Mouse (Mus musculus): ENCODE measurements at regions not wholly inside any gene's neighbourhood (a gene's known extent, or its start where the extent isn't known, plus 50 kb on each side); places are given as distances from the start of the nearest gene placed in this dataset.

DNA sequence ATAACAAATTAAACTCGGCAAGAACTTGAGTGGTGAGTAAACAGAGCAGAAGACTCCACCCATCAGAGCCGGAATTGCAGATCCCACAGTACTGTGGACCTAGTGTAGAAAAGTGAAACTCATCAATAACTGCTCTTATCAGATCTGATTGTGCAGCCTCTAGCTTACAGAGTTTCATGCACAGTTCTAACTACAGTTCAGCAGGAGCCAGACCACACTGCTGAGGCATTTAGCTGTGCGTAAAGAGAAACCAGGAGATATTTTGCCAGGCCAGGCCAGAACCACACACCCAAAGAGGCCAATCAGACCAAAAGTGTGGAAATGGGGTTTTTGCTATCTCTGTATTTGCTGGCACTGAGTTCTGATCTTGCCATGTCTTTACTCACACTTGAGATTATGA is 71.9 kb upstream of the Ptgfr start:
- H3K4me2 ChIP-seq (ENCODE audit: low read depth, low read length, severe bottlenecking): no peak overlapping the region
- no peaks in the 10 kb centered on the region for H3K4me1 ChIP-seq (replicated peaks; ENCODE audit: control insufficient read depth, insufficient read depth, low read length)
- no peaks in the 10 kb centered on the region for H3K36me3 ChIP-seq (ENCODE audit: control insufficient read depth, insufficient read depth, low read length)
- H3K9ac ChIP-seq (ENCODE audit: low read length): no peak overlapping the region
- WGBS: 76% methylated on average over 3 of the region's 3 CpGs
- H3K4me3 ChIP-seq (ENCODE audit: low read depth, low read length): no peak overlapping the region
- H3K9me3 ChIP-seq (ENCODE audit: control insufficient read depth, low read length): no peaks in the 10 kb centered on the region
- ATAC-seq (replicated peaks; ENCODE audit: low FRiP score): no peak
- no peaks in the 10 kb centered on the region for H3K27me3 ChIP-seq (ENCODE audit: control insufficient read depth, insufficient read depth, low read length)
- H3K27ac ChIP-seq (ENCODE audit: low read depth, low read length): no peak overlapping the region
- no peak for DNase-seq (ENCODE audit: low spot score)

DNA sequence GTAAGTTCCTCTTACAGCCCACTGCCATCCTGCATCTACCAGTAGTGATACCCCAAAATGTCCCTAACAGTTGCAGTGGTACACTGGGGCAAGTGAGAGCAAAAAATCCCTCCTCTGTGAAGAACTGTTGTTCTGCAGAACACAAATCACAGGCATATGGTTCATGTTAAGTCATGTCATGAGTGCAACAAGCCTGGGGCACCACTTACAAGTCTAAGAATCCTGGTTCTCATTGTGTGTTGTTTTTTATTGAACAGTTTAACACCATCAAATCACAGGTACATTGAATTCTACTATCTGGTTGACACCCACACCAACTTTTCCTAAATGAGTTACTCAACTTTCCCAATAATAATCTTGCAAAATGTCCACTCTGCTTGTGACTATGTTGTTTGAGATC is 71.5 kb upstream of the Ptgfr start:
- Histone ChIP-seq H3K9ac (ENCODE audit: low read length) (no peak overlapping the region), H3K27me3 (ENCODE audit: control insufficient read depth, insufficient read depth, low read length) (no peaks in the 10 kb centered on the region), H3K36me3 (ENCODE audit: control insufficient read depth, insufficient read depth, low read length) (no peaks in the 10 kb centered on the region), H3K4me3 (ENCODE audit: low read depth, low read length) (no peak overlapping the region), H3K4me2 (ENCODE audit: low read depth, low read length, severe bottlenecking) (no peak overlapping the region), H3K27ac (ENCODE audit: low read depth, low read length) (no peak overlapping the region), H3K4me1 (replicated peaks; ENCODE audit: control insufficient read depth, insufficient read depth, low read length) (no peaks in the 10 kb centered on the region), H3K9me3 (ENCODE audit: control insufficient read depth, low read length) (no peaks in the 10 kb centered on the region)
- ATAC-seq (replicated peaks; ENCODE audit: low FRiP score) (no peak), DNase-seq (ENCODE audit: low spot score) (no peak)

DNA sequence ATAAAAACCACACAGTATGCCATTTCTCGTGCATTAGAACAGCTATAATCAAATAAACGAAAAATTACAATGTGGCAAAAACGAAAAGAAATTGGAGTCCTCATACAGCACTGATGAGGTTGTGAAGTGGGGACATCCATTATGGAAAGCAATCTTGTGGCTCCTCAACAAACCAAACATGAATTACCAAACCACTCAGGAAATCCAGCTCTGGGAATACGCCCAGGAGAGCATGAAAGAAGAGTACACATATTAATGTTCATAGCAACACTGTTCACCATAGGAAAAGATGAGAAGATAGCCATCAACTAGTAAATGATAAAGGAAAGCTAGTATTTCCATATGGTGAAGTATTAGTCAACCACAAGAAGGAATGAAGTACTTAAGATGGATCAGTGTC is 68.3 kb upstream of the Ptgfr start:
- WGBS: 89% methylated on average over 4 of the region's 4 CpGs
- no peak for ATAC-seq (replicated peaks; ENCODE audit: low FRiP score)
- Histone ChIP-seq H3K27ac (ENCODE audit: low read depth, low read length) (no peak overlapping the region), H3K4me1 (replicated peaks; ENCODE audit: control insufficient read depth, insufficient read depth, low read length) (no peaks in the 10 kb centered on the region), H3K9ac (ENCODE audit: low read length) (no peak overlapping the region), H3K9me3 (ENCODE audit: control insufficient read depth, low read length) (no peaks in the 10 kb centered on the region), H3K4me3 (ENCODE audit: low read depth, low read length) (no peak overlapping the region), H3K27me3 (ENCODE audit: control insufficient read depth, insufficient read depth, low read length) (no peaks in the 10 kb centered on the region), H3K36me3 (ENCODE audit: control insufficient read depth, insufficient read depth, low read length) (no peaks in the 10 kb centered on the region), H3K4me2 (ENCODE audit: low read depth, low read length, severe bottlenecking) (no peak overlapping the region)
- DNase-seq (ENCODE audit: low spot score): no peak

DNA sequence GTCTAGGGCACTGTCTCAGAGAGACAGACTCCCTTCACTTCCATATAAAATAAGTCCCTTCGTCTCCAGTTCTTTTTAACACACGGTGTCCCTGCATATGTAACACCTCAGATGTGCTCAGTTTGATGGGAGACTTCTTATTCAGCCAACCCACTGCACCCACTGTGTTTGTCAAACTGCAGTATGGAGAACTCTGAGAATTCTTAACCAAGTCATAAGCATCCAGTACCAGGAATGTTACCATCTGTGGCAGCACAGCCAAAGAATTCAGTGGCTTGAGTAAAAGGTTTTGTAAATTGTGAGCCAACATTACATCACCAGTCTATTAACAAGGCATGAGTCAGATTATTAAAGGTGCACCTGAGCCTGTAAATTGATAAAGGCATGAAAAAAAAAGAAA is 65.7 kb upstream of the Ptgfr start:
- no peak overlapping the region for H3K27ac ChIP-seq (ENCODE audit: low read depth, low read length)
- no peak overlapping the region for H3K4me3 ChIP-seq (ENCODE audit: low read depth, low read length)
- no peaks in the 10 kb centered on the region for H3K4me1 ChIP-seq (replicated peaks; ENCODE audit: control insufficient read depth, insufficient read depth, low read length)
- no peak overlapping the region for H3K4me2 ChIP-seq (ENCODE audit: low read depth, low read length, severe bottlenecking)
- WGBS: 94% methylated on average over 2 of the region's 2 CpGs
- ATAC-seq (replicated peaks; ENCODE audit: low FRiP score): no peak
- H3K9me3 ChIP-seq (ENCODE audit: control insufficient read depth, low read length): no peaks in the 10 kb centered on the region
- no peak overlapping the region for H3K9ac ChIP-seq (ENCODE audit: low read length)
- no peak for DNase-seq (ENCODE audit: low spot score)
- H3K36me3 ChIP-seq (ENCODE audit: control insufficient read depth, insufficient read depth, low read length): no peaks in the 10 kb centered on the region
- H3K27me3 ChIP-seq (ENCODE audit: control insufficient read depth, insufficient read depth, low read length): no peaks in the 10 kb centered on the region

DNA sequence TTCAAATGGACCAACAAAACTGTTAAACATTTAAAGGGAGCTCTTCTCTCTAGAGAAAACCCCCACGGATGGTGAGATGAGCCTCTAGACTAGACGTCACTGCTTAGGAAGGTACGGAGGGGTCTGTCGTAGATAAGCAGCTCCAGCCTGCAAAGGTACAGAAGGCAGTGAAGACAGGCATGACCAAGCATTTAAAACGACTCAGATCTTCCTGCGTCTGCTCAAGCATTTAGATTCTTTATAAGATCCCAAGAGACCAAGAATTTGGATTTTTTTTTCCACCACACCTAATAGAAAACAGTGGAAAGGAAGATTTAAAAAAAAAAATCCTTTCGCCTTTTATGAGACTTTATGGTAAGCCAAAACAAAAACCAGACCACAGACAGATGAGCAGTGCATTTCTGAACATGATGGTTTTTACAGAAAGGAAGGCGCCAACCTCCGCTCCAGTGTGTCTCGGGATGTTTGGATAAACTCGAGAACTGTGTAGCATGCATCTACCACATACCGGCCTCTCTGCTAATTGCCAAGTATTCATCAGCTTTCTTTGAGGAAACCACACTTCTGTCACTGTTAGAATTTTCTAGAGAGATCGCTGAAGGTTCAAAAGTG is 64.9 kb upstream of the Ptgfr start:
- H3K4me1 ChIP-seq (replicated peaks; ENCODE audit: control insufficient read depth, insufficient read depth, low read length): no peaks in the 10 kb centered on the region
- H3K27me3 ChIP-seq (ENCODE audit: control insufficient read depth, insufficient read depth, low read length): no peaks in the 10 kb centered on the region
- 89% methylated on average over 13 of the region's 13 CpGs for WGBS
- DNase-seq (ENCODE audit: low spot score): no peak
- no peak overlapping the region for H3K27ac ChIP-seq (ENCODE audit: low read depth, low read length)
- H3K36me3 ChIP-seq (ENCODE audit: control insufficient read depth, insufficient read depth, low read length): no peaks in the 10 kb centered on the region
- no peak overlapping the region for H3K4me3 ChIP-seq (ENCODE audit: low read depth, low read length)
- no peaks in the 10 kb centered on the region for H3K9me3 ChIP-seq (ENCODE audit: control insufficient read depth, low read length)
- no peak overlapping the region for H3K4me2 ChIP-seq (ENCODE audit: low read depth, low read length, severe bottlenecking)
- no peak for ATAC-seq (replicated peaks; ENCODE audit: low FRiP score)
- no peak overlapping the region for H3K9ac ChIP-seq (ENCODE audit: low read length)

DNA sequence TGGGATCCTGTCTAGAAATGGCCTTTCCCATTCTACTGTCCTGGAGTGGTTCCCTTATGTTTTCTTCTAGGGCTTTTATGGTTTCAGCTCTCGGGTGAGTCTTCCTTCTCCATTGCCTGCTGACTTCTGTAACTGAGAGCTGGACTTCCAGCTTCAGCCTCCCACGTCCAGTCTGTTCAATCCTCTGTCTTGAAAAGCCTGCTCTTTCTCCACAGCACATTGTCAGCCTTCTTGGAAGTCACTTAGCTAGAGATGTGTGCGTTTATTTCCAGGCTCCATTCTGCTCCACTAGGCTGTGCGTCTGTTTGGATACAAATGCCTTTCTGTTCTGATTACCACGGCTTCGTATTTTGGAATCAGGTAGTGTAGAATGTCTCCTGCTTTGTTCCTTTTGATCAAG is 62.2 kb upstream of the Ptgfr start:
- Histone ChIP-seq H3K36me3 (ENCODE audit: control insufficient read depth, insufficient read depth, low read length) (no peaks in the 10 kb centered on the region), H3K4me1 (replicated peaks; ENCODE audit: control insufficient read depth, insufficient read depth, low read length) (no peaks in the 10 kb centered on the region), H3K9me3 (ENCODE audit: control insufficient read depth, low read length) (no peaks in the 10 kb centered on the region), H3K4me3 (ENCODE audit: low read depth, low read length) (no peak overlapping the region), H3K9ac (ENCODE audit: low read length) (no peak overlapping the region), H3K27ac (ENCODE audit: low read depth, low read length) (no peak overlapping the region), H3K4me2 (ENCODE audit: low read depth, low read length, severe bottlenecking) (no peak overlapping the region), H3K27me3 (ENCODE audit: control insufficient read depth, insufficient read depth, low read length) (no peaks in the 10 kb centered on the region)
- 88% methylated on average over 6 of the region's 6 CpGs for WGBS
- DNase-seq (ENCODE audit: low spot score) (no peak), ATAC-seq (replicated peaks; ENCODE audit: low FRiP score) (no peak)

DNA sequence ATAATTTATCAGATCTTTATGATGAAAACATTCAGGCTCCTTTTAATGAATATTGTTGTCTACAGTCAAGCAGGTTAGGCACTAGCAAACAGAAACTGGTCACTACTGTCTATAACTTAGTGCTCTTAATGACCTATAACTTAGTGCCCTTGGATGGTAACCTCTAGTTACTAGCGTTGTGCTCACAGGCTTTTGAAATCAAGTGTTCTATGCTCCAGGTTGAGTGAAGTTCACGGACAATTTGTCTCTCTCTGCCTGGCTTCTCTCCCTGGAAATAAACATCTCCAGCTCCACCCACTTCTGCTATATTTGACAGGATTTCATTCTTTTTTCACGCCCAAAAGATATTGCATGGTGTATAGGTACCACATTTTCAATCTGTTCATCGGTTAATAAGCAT is 61.7 kb upstream of the Ptgfr start:
- no peak overlapping the region for H3K9ac ChIP-seq (ENCODE audit: low read length)
- DNase-seq (ENCODE audit: low spot score) (no peak), ATAC-seq (replicated peaks; ENCODE audit: low FRiP score) (no peak)
- no peaks in the 10 kb centered on the region for H3K36me3 ChIP-seq (ENCODE audit: control insufficient read depth, insufficient read depth, low read length)
- H3K27ac ChIP-seq (ENCODE audit: low read depth, low read length): no peak overlapping the region
- no peak overlapping the region for H3K4me2 ChIP-seq (ENCODE audit: low read depth, low read length, severe bottlenecking)
- 89% methylated on average over 4 of the region's 4 CpGs for WGBS
- no peak overlapping the region for H3K4me3 ChIP-seq (ENCODE audit: low read depth, low read length)
- no peaks in the 10 kb centered on the region for H3K27me3 ChIP-seq (ENCODE audit: control insufficient read depth, insufficient read depth, low read length)
- no peaks in the 10 kb centered on the region for H3K4me1 ChIP-seq (replicated peaks; ENCODE audit: control insufficient read depth, insufficient read depth, low read length)
- H3K9me3 ChIP-seq (ENCODE audit: control insufficient read depth, low read length): no peaks in the 10 kb centered on the region

DNA sequence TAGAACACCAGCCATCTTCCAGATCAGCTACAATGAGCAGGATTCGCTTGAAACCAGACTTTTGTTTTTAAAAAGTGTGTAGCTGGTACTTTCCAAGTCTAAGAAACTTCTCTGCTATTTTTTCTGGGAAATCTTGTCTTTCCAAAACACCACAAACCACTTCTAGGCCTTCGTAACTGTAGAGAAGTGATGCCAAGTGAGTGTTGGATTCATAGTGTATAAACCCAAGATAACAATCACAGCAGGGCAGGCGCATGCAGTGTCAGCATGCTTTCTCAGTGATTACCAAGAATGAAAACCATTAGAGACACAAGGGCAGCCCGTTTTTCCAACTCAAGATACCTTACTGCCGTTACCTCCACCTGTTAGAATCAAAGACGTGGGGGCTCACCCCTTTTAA is 58.9 kb upstream of the Ptgfr start:
- H3K4me1 ChIP-seq (replicated peaks; ENCODE audit: control insufficient read depth, insufficient read depth, low read length): no peaks in the 10 kb centered on the region
- no peaks in the 10 kb centered on the region for H3K36me3 ChIP-seq (ENCODE audit: control insufficient read depth, insufficient read depth, low read length)
- no peak overlapping the region for H3K27ac ChIP-seq (ENCODE audit: low read depth, low read length)
- H3K4me2 ChIP-seq (ENCODE audit: low read depth, low read length, severe bottlenecking): no peak overlapping the region
- ATAC-seq (replicated peaks; ENCODE audit: low FRiP score) (no peak), DNase-seq (ENCODE audit: low spot score) (no peak)
- H3K27me3 ChIP-seq (ENCODE audit: control insufficient read depth, insufficient read depth, low read length): no peaks in the 10 kb centered on the region
- H3K4me3 ChIP-seq (ENCODE audit: low read depth, low read length): no peak overlapping the region
- 90% methylated on average over 6 of the region's 6 CpGs for WGBS
- no peak overlapping the region for H3K9ac ChIP-seq (ENCODE audit: low read length)
- no peaks in the 10 kb centered on the region for H3K9me3 ChIP-seq (ENCODE audit: control insufficient read depth, low read length)

DNA sequence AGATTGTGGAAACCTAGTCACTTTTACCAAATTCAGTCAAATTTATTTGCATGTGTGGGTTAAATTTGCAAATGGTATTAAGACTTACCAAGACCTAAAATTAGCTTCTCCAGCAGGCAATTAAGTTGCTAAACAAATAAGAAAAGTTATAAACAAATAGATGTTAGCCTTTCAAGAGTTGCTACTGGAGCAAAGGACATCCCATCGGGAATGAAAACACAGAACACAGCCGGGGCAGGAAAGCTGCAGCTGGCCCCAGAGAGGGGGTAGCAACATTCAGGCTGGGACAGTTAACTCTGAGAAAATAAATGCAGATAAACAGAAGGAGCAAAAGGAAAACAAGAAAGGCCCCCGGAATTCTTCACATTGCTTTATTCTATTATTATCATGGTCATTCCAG is 57.3 kb upstream of the Ptgfr start:
- WGBS: 81% methylated on average over 3 of the region's 3 CpGs

More for the DNA sequence above, 57.3 kb upstream of the Ptgfr start:
- ATAC-seq (replicated peaks; ENCODE audit: low FRiP score) (no peak), DNase-seq (ENCODE audit: low spot score) (no peak)
- Histone ChIP-seq H3K27ac (ENCODE audit: low read depth, low read length) (no peak overlapping the region), H3K4me3 (ENCODE audit: low read depth, low read length) (no peak overlapping the region), H3K27me3 (ENCODE audit: control insufficient read depth, insufficient read depth, low read length) (no peaks in the 10 kb centered on the region), H3K9ac (ENCODE audit: low read length) (no peak overlapping the region), H3K4me2 (ENCODE audit: low read depth, low read length, severe bottlenecking) (no peak overlapping the region), H3K4me1 (replicated peaks; ENCODE audit: control insufficient read depth, insufficient read depth, low read length) (no peaks in the 10 kb centered on the region), H3K36me3 (ENCODE audit: control insufficient read depth, insufficient read depth, low read length) (no peaks in the 10 kb centered on the region), H3K9me3 (ENCODE audit: control insufficient read depth, low read length) (no peaks in the 10 kb centered on the region)

Data from forebrain, embryonic 11.5 days (tissue).